ENCODE assay signal across 35 mouse cellular contexts in genomic region chr1:94904982-94905507, GRCm38 (mm10).
"Had no signal": no experiment of that assay in that cellular context is flagged by ENCODE, and none has a peak within 500 bp of the region (broad histone marks: within the 10 kb centered on the region; RNA-seq: fewer than 3 reads in every experiment).

No protein-coding gene starts in this region.

- H3K27me3 ChIP-seq: heart, embryonic 12.5 days; heart, embryonic 13.5 days; heart, embryonic 15.5 days; hindbrain, embryonic 12.5 days; hindbrain, embryonic 13.5 days; hindbrain, embryonic 15.5 days; kidney, embryonic 15.5 days had no signal

- H3K36me3 ChIP-seq: heart, embryonic 10.5 days; heart, embryonic 12.5 days; heart, embryonic 13.5 days; heart, embryonic 15.5 days; hindbrain, embryonic 10.5 days; hindbrain, embryonic 12.5 days; hindbrain, embryonic 13.5 days; hindbrain, embryonic 15.5 days; kidney, embryonic 15.5 days had no signal

- ATAC-seq: hindbrain, embryonic 16.5 days; hindbrain, postnatal 0 days; inflammation-experienced regulatory T-cells, adult 6 months had no signal

- H3K9ac ChIP-seq: heart, embryonic 12.5 days; heart, embryonic 13.5 days; heart, embryonic 15.5 days; hindbrain, embryonic 12.5 days; hindbrain, embryonic 13.5 days; hindbrain, embryonic 14.5 days; hindbrain, embryonic 15.5 days; kidney, embryonic 15.5 days had no signal

- H3K4me2 ChIP-seq: heart, embryonic 11.5 days; heart, embryonic 12.5 days; heart, embryonic 13.5 days; heart, embryonic 15.5 days; hindbrain, embryonic 12.5 days; hindbrain, embryonic 13.5 days; hindbrain, embryonic 14.5 days; hindbrain, embryonic 15.5 days; kidney, embryonic 15.5 days had no signal

- H3K4me1 ChIP-seq: heart, embryonic 10.5 days; heart, embryonic 12.5 days; heart, embryonic 13.5 days; heart, embryonic 15.5 days; hindbrain, embryonic 10.5 days; hindbrain, embryonic 12.5 days; hindbrain, embryonic 13.5 days; hindbrain, embryonic 15.5 days; kidney, embryonic 15.5 days had no signal

- H3K9me3 ChIP-seq: heart, embryonic 10.5 days; heart, embryonic 12.5 days; heart, embryonic 13.5 days; heart, embryonic 15.5 days; hindbrain, embryonic 10.5 days; hindbrain, embryonic 12.5 days; hindbrain, embryonic 13.5 days; hindbrain, embryonic 15.5 days; kidney, embryonic 15.5 days had no signal

- H3K27ac ChIP-seq: heart, adult 2 months; heart, embryonic 10.5 days; heart, embryonic 13.5 days; heart, embryonic 15.5 days; hindbrain, embryonic 10.5 days; hindbrain, embryonic 12.5 days; hindbrain, embryonic 13.5 days; hindbrain, embryonic 14.5 days; hindbrain, embryonic 15.5 days; hindbrain, postnatal 0 days; kidney, embryonic 15.5 days; kidney, postnatal 0 days; layer of hippocampus, adult 2 months; left cerebral cortex, adult 2 months had no signal

- DNase-seq: heart, adult 18-20 months; heart, adult 2 months; heart, postnatal 10 days; heart, postnatal 14 days; heart, postnatal 36 days; heart, postnatal 4 days; kidney, adult 11 months; kidney, adult 18-20 months; kidney, adult 2 months; kidney, adult 8-10 months; kidney, adult 9 months; kidney, postnatal 10 days; kidney, postnatal 14 days; kidney, postnatal 25 days; kidney, postnatal 36 days; kidney, postnatal 4 days; layer of hippocampus, adult 9-11 months; layer of hippocampus, postnatal 36 days had no signal

- H3K4me3 ChIP-seq: heart, adult 2 months; heart, embryonic 10.5 days; heart, embryonic 12.5 days; heart, embryonic 13.5 days; heart, embryonic 15.5 days; hindbrain, embryonic 10.5 days; hindbrain, embryonic 12.5 days; hindbrain, embryonic 13.5 days; hindbrain, embryonic 15.5 days; kidney, embryonic 15.5 days; layer of hippocampus, adult 2 months; left cerebral cortex, adult 2 months had no signal
